Mouse (Mus musculus): ENCODE measurements around the gene Thoc7. TPM values are rescaled to one million over a fixed set of nuclear protein-coding genes. Genes with fewer than 3 reads are reported as not detected.

Gene Thoc7
- polyA plus RNA-seq, 1 experiment from 2014 or later: 228 TPM

Other genes with a start within 250 kb of the Thoc7 start
- gene Gm281, start 47.4 kb downstream of the Thoc7 start, polyA plus RNA-seq (2016; fragmentation: Nextera tagmentation; extraction: Ambion mirVana): 0.06 TPM in 1 of 2 replicates, not detected in the other
- 4.8 and 5.5 TPM in 2 replicates for gene Atxn7, start 412 bp downstream of the Thoc7 start, polyA plus RNA-seq (2016; fragmentation: Nextera tagmentation; extraction: Ambion mirVana)
- 275 TPM in 2 replicates for gene Psmd6, start 159.1 kb upstream of the Thoc7 start, polyA plus RNA-seq (2016; fragmentation: Nextera tagmentation; extraction: Ambion mirVana)
- not detected in 2 replicates for gene Olfr720, start 225.0 kb upstream of the Thoc7 start, polyA plus RNA-seq (2016; fragmentation: Nextera tagmentation; extraction: Ambion mirVana)